Mouse (Mus musculus): ENCODE results near the gene Tmem59l.

DNA sequence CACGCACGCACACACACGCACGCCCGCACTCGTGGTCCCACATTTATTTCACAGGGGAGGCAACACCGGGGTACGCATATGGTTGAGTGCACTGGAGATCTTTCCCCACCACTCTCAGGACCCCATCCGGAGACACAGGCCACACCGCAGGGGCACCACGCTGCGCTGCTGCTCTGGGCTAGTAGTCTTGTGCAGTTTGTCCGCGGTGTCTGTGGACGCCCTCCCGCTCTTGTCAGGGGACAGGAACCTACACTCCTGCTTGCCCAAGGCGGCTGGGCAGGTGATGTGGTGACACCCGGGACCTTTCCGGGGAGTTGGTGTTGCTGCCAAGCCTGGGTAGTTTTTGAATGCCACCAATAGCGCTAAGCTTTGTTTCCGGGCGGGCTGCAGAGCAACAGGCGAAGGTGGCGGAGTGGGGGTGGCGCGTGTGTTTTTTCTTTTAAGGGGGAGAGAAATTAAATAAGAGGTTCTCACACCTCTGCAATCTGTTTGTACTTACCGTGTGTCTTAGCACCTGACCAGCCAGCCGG, 7.3 kb upstream of the Tmem59l start:
- TF ChIP-seq CTCF (IDR thresholded peaks at IDR 0.05; ENCODE audit: low read depth, low read length) (no peak), TAL1 (conservative IDR thresholded peaks at IDR 0.05; ENCODE audit: low read depth, low read length) (no peak), POLR2AphosphoS5 (IDR thresholded peaks at IDR 0.05; ENCODE audit: insufficient replicate concordance, low read depth, low read length) (no peak), GATA2 (IDR thresholded peaks at IDR 0.05; ENCODE audit: borderline replicate concordance, low read depth, low read length) (no peak)

Data from G1E (cell line).